Mouse (Mus musculus): ENCODE data around the gene Ubac1. TPM values are rescaled to one million over a fixed set of nuclear protein-coding genes. Genes with fewer than 3 reads are reported as not detected.

Gene Ubac1
- 128 TPM for polyA plus RNA-seq (2012; fragmentation: generic; extraction: Trizol)

- Histone ChIP-seq H3K4me3 (peak within 1 kb of the TSS; percentile 75), H3K79me2 (ENCODE audit: control insufficient read depth, insufficient read depth) (peaks cover 38% of the 10 kb centered on the region), H3K4me2 (ENCODE audit: low read depth) (peak within 1 kb of the TSS; percentile 85), H3K27me3 (ENCODE audit: control insufficient read depth, insufficient read depth, insufficient read length) (peaks cover 10% of the 10 kb centered on the region), H3ac (ENCODE audit: control insufficient read depth, insufficient read length) (peak within 1 kb of the TSS; percentile 25), H3K36me3 (ENCODE audit: control insufficient read depth, insufficient read depth) (no peaks in the 10 kb centered on the region)
- TF ChIP-seq MYOD1 (IDR thresholded peaks at IDR 0.05; ENCODE audit: control insufficient read depth in 1 of 3, insufficient read length in 2 of 3, low read depth in 2 of 3) (peak in 1 of 3 experiments; percentile 31), POLR2AphosphoS2 (IDR thresholded peaks at IDR 0.05; ENCODE audit: insufficient read length, low read depth) (peak; percentile 73), CEBPB (IDR thresholded peaks at IDR 0.05; ENCODE audit: insufficient read depth, poor library complexity, severe bottlenecking) (no peak), POLR2A (IDR thresholded peaks at IDR 0.05; ENCODE audit: insufficient read length, low read depth) (peak; percentile 75)
These were observed at the start of gene Ubac1 for GRCm38 (mm10) chr2:26021561-26022257. Gene Ubac1 (minus strand): TSS chr2:26021747.

- no peaks in the 10 kb centered on the region for H3K79me2 ChIP-seq (ENCODE audit: control insufficient read depth, insufficient read depth)
- H3K4me2 ChIP-seq (ENCODE audit: low read depth), result peak overlapping the region; percentile 25
- no peaks in the 10 kb centered on the region for H3K36me3 ChIP-seq (ENCODE audit: control insufficient read depth, insufficient read depth)
- H3K27me3 ChIP-seq (ENCODE audit: control insufficient read depth, insufficient read depth, insufficient read length), result no peaks in the 10 kb centered on the region
- H3ac ChIP-seq (ENCODE audit: control insufficient read depth, insufficient read length), result no peak overlapping the region
- H3K4me3 ChIP-seq, result no peak overlapping the region
- no peak for TF ChIP-seq E2F4 (IDR thresholded peaks at IDR 0.05; ENCODE audit: insufficient read depth)
- no peak for TF ChIP-seq MYOD1 (IDR thresholded peaks at IDR 0.05; ENCODE audit: control insufficient read depth in 1 of 3, insufficient read length in 2 of 3, low read depth in 2 of 3)
- TF ChIP-seq USF1 (IDR thresholded peaks at IDR 0.05; ENCODE audit: low read depth), result no peak
- no peak for TF ChIP-seq POLR2A (IDR thresholded peaks at IDR 0.05; ENCODE audit: insufficient read length, low read depth)
- no peak for TF ChIP-seq MAX (IDR thresholded peaks at IDR 0.05; ENCODE audit: low read depth)
- TF ChIP-seq TCF3 (IDR thresholded peaks at IDR 0.05; ENCODE audit: insufficient read length, low read depth), result no peak
- no peak for TF ChIP-seq TCF12 (IDR thresholded peaks at IDR 0.05; ENCODE audit: insufficient read depth, poor library complexity, severe bottlenecking)
- TF ChIP-seq REST (IDR thresholded peaks at IDR 0.05; ENCODE audit: insufficient read depth, insufficient read length), result no peak
- no peak for TF ChIP-seq MYOG (IDR thresholded peaks at IDR 0.05; ENCODE audit: control insufficient read depth in 1 of 3, insufficient read depth in 1 of 3, insufficient read length in 2 of 3, low read depth in 2 of 3)
- TF ChIP-seq POLR2AphosphoS2 (IDR thresholded peaks at IDR 0.05; ENCODE audit: insufficient read length, low read depth), result no peak
- TF ChIP-seq SRF (IDR thresholded peaks at IDR 0.05; ENCODE audit: control insufficient read depth, insufficient read length, low read depth), result no peak
- TF ChIP-seq CEBPB (IDR thresholded peaks at IDR 0.05; ENCODE audit: insufficient read depth, poor library complexity, severe bottlenecking), result no peak
These were observed 47.0 kb upstream of the Ubac1 start for GRCm38 (mm10) chr2:26068592-26068991.

- H3K27me3 ChIP-seq (ENCODE audit: control insufficient read depth, insufficient read depth, insufficient read length), result no peaks in the 10 kb centered on the region
- peak overlapping the region; percentile 25 for H3K4me2 ChIP-seq (ENCODE audit: low read depth)
- H3ac ChIP-seq (ENCODE audit: control insufficient read depth, insufficient read length), result no peak overlapping the region
- H3K4me3 ChIP-seq, result no peak overlapping the region
- TF ChIP-seq E2F4 (IDR thresholded peaks at IDR 0.05; ENCODE audit: insufficient read depth), result no peak
- TF ChIP-seq POLR2A (IDR thresholded peaks at IDR 0.05; ENCODE audit: insufficient read length, low read depth), result no peak
- no peak for TF ChIP-seq MAX (IDR thresholded peaks at IDR 0.05; ENCODE audit: low read depth)
- TF ChIP-seq TCF12 (IDR thresholded peaks at IDR 0.05; ENCODE audit: insufficient read depth, poor library complexity, severe bottlenecking), result no peak
- no peak for TF ChIP-seq POLR2AphosphoS2 (IDR thresholded peaks at IDR 0.05; ENCODE audit: insufficient read length, low read depth)
- TF ChIP-seq MYOD1 (IDR thresholded peaks at IDR 0.05; ENCODE audit: control insufficient read depth in 1 of 3, insufficient read length in 2 of 3, low read depth in 2 of 3), result no peak
- no peak for TF ChIP-seq MYOG (IDR thresholded peaks at IDR 0.05; ENCODE audit: control insufficient read depth in 1 of 3, insufficient read depth in 1 of 3, insufficient read length in 2 of 3, low read depth in 2 of 3)
- TF ChIP-seq TCF3 (IDR thresholded peaks at IDR 0.05; ENCODE audit: insufficient read length, low read depth), result no peak
- TF ChIP-seq SRF (IDR thresholded peaks at IDR 0.05; ENCODE audit: control insufficient read depth, insufficient read length, low read depth), result no peak
- no peak for TF ChIP-seq CEBPB (IDR thresholded peaks at IDR 0.05; ENCODE audit: insufficient read depth, poor library complexity, severe bottlenecking)
- TF ChIP-seq USF1 (IDR thresholded peaks at IDR 0.05; ENCODE audit: low read depth), result no peak
- no peaks in the 10 kb centered on the region for H3K36me3 ChIP-seq (ENCODE audit: control insufficient read depth, insufficient read depth)
- no peaks in the 10 kb centered on the region for H3K79me2 ChIP-seq (ENCODE audit: control insufficient read depth, insufficient read depth)
These were observed 46.6 kb upstream of the Ubac1 start for GRCm38 (mm10) chr2:26068175-26068574.

- Histone ChIP-seq H3K36me3 (ENCODE audit: control insufficient read depth, insufficient read depth) (no peaks in the 10 kb centered on the region), H3K79me2 (ENCODE audit: control insufficient read depth, insufficient read depth) (no peaks in the 10 kb centered on the region), H3K27me3 (ENCODE audit: control insufficient read depth, insufficient read depth, insufficient read length) (no peaks in the 10 kb centered on the region), H3K4me3 (no peak overlapping the region), H3K4me2 (ENCODE audit: low read depth) (no peak overlapping the region), H3ac (ENCODE audit: control insufficient read depth, insufficient read length) (no peak overlapping the region)
- TF ChIP-seq POLR2AphosphoS2 (IDR thresholded peaks at IDR 0.05; ENCODE audit: insufficient read length, low read depth), result no peak
- TF ChIP-seq TCF3 (IDR thresholded peaks at IDR 0.05; ENCODE audit: insufficient read length, low read depth), result no peak
- no peak for TF ChIP-seq USF1 (IDR thresholded peaks at IDR 0.05; ENCODE audit: low read depth)
- no peak for TF ChIP-seq REST (IDR thresholded peaks at IDR 0.05; ENCODE audit: insufficient read depth, insufficient read length)
- no peak for TF ChIP-seq CEBPB (IDR thresholded peaks at IDR 0.05; ENCODE audit: insufficient read depth, poor library complexity, severe bottlenecking)
These were observed 45.0 kb upstream of the Ubac1 start for GRCm38 (mm10) chr2:26066527-26066926.

Measured in myocyte (in vitro differentiated cells).